Mouse (Mus musculus): ENCODE data around the gene Gm3435.
"Not testable (repeated sequence)": the region's sequence is repeated elsewhere in the genome, so short reads cannot be mapped to it uniquely, and the experiment has no call there.

The Gm3435 gene

GRCm38 (mm10) chr17:15009706-15010413 is at the start of gene Gm3435:
TSS of gene Gm3435 (plus strand) at chr17:15010176.
- CTCF ChIA-PET, POLR2A ChIA-PET: not testable (repeated sequence)

DNA sequence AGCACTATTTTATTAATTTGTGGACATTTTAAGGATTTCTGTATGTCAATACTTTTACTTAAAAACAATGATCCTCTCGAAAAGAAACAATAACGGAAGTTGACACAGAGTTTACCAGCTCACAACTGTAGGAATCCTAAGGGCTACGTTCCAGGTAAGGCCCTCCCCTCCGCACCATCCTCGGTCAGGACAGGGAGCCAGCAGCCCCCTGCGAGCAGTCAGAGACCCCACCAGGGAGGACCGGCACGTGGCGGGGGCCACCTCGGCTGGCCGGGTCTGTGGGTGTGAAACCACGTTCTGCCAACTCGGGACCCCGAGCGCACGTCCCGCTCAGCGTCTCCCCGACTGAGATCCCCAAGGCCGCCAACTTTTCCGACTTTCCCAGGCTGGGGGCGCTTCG is 49.5 kb upstream of the Gm3435 start:
- ChIA-PET CTCF (no interaction called here), POLR2A (interaction anchor here in 2 of 4 experiments (0.9 to 8.0 kb wide), 7 partner anchors 10 to 142 kb away, joined by 3 to 80 read pairs (median 5); partner anchors contain the start of genes 1600012H06Rik (in 2 of the 2) and Wdr27 (in 2 of the 2))

DNA sequence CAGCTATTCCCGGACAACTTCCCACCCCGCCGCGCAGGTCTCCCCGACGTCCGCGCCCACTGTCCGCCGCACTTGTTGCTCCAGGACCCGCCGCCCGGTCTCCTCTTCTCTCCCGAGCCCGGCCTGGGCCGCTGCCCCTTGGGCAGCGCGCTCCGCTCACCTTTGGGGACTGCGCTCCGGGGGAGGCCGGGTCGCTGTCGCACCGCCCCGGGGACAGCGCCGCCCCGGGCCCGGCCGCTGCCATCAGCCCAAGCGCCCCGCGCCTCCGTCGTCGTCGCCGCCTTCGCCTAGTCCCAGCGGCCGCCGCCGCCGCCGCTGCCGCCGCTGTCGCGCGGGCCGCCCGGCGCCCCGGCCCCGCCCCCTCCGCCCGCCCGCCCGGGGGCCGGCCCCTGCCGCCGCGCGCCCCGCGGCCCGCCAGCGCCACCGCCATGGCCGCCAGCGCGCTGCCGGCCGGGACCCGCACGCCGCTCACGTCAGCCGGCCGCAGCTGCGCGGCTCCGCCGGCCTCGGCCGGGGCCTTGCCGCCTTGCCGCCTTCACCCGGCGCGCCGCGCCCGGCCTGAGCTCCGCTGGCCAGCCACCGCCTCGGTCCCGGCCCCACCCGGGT is 48.9 kb upstream of the Gm3435 start, which contains the start of gene Phf10:
TSS of gene Phf10 (minus strand) at position 323 of the 606 bp plus-strand sequence.
- CTCF ChIA-PET, result not testable (repeated sequence)
- POLR2A ChIA-PET, result interaction anchor here in 2 of 4 experiments (0.9 to 8.0 kb wide), 3 partner anchors 11 to 18 kb away, joined by 5 to 80 read pairs (median 10); partner anchors contain the start of genes 1600012H06Rik (in 1 of the 2) and Wdr27 (in 1 of the 2)

DNA sequence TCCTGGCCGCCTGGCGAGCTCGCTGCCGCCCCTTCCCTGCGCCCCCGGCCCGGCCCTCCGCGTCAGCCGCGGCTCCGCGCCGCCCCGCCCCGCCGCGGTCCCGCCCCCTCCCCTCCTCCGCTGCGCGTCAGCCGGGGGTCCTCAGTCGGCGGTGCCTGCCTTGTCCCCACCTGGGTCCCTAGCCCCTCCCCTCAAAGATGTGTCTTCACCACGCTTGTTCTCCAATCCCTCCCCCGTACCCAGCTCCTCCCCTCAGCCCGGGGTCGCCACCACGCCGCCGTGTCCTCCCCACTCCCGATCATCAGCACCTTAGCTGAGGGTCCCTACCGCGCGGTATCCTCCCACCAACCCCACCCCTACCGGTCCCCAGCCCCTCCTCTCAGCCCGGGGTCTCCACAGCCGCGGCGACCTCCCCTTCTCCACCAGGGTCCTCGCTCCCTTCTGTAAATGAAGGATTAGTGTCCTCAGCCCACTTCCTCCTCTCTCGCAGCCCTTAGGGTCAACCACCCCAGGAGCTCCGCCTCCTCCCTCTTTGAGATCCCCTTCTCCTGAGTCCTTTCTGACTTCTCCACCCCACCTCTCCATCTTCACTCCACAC is 48.3 kb upstream of the Gm3435 start:
- CTCF ChIA-PET, POLR2A ChIA-PET: not testable (repeated sequence)

DNA sequence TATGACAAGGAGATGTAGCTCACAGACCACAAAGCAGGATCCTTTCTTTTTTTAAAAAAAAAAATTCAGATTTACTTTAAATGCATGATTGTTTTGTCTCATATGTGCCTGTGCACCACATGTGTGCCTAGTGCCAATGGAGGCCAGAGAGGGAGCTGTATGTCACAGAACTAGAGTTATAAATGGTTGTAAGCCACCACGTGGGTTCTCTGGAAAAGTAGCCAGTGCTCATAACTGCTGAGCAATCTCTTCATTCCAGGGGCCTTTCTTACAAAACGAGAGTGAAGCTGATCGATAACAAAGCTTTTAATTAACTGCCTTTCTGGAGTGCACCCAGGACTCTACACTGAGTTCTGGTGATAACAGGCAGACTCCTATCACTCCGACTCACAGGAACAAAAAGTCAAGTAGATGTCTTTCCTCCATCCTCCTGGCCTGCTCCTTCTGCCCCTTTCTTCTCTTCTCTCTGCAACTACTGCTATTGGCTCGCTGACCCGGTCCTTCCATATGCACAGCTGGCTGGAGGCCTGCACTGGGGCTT is 41.5 kb upstream of the Gm3435 start:
- POLR2A ChIA-PET, CTCF ChIA-PET: not testable (repeated sequence)

DNA sequence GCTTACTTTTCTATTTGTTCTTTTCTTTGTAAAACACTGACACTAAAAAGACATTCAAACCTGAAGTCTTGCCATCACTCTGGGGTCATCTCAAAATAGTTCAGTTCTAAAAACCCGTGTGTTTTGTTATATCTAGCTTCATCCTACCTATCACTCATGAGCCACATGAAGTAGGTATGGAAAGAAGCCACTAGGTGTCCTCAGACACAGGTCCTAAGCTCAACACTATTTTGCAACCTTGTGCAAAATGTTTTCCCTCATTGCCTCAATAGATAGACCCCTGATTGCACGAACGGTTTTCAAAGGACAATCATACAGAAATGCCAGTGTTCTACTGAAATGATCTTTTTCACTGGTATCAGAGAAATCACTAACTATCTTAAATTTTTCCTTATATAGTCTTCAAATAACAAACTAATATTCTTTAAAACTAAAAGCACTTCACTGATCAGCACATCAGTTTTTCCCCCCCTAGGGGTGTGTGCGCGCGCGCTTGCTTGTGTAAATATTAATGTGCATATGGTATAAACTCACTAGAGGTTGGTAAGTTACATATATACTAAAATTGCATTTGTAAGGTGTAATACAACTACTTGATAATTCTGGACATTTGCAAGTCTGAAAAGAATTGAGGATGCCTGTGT is 32.1 kb upstream of the Gm3435 start:
- CTCF ChIA-PET, POLR2A ChIA-PET: not testable (repeated sequence)

DNA sequence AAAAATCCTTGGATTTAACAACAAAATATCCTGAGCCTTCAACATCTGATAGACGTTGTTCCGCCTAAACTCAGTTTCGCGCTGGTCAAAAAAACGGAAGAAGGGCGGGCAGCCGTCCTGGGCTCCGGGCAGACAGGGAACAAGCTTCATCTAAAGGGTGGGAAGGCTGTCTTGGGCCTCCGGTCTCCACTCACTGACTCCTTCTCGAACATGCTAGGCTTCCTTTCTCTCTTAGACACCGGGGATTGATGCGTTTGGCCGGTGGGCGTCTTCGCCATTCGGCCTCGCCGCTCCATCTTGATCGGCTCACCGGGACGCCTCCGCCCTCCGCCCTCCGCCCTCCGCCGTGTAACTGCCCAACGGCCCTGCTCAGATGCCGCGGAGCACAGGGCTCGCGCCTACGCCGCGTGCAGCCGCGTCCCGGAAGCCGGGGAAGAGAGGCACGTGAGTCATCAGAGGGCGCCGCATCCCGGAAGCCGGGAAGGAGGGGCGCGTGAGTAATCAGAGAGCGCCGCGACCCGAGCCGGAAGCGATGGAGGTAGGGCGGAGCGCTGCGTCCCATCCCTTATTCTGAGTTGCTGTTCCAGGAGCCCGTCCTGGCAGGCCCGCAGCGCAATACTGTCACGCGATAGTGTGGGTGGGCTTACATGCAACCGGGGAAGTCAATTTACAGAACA is 31.5 kb upstream of the Gm3435 start, which contains the start of the genes 9030025P20Rik and Gm3417:
TSS of gene 9030025P20Rik (plus strand) at position 107 of the 677 bp plus-strand sequence.
TSS of gene Gm3417 (minus strand) at position 429 of the 677 bp plus-strand sequence.
- POLR2A ChIA-PET, CTCF ChIA-PET: not testable (repeated sequence)

DNA sequence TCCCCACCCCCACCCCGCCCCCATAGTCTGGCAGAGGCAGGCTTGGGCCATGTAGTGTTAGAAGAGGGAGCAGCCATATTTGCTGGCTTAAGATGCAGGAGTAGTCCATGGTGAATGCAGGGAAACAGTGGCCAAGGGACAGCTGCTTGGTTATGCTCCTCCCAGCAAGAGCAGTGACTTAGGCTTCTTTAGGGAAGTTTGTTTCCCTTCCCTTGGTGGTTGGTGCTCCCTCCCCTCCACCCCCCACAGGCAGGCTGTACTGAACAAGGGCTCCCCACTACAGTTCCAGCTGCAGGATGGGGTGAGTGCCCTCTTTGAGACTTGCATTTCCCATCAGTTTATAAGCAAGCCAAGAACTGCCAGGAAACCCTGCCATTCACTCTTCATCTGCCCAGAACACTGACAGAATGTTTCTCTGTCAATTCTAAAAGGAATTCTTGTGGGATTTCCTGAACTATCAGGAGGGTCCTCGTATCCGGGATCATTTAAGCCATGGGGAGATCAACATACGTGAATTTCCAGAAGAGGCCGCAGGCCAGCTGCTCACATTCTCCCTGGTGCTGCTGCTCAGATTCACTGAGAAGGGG is 19.8 kb upstream of the Gm3435 start:
- POLR2A ChIA-PET, CTCF ChIA-PET: not testable (repeated sequence)

DNA sequence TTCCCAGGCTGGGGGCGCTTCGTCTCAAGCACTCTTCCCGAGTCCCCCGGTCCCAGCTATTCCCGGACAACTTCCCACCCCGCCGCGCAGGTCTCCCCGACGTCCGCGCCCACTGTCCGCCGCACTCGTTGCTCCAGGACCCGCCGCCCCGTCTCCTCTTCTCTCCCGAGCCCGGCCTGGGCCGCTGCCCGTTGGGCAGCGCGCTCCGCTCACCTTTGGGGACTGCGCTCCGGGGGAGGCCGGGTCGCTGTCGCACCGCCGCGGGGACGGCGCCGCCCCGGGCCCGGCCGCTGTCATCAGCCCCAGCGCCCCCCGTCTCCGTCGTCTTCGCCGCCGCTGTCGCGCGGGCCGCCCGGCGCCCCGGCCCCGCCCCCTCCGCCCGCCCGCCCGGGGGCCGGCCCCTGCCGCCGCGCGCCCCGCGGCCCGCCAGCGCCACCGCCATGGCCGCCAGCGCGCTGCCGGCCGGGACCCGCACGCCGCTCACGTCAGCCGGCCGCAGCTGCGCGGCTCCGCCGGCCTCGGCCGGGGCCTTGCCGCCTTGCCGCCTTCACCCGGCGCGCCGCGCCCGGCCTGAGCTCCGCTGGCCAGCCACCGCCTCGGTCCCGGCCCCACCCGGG is 17.3 kb upstream of the Gm3435 start:
- POLR2A ChIA-PET, CTCF ChIA-PET: not testable (repeated sequence)

- CTCF ChIA-PET, result not testable (repeated sequence)
Measured at GRCm38 (mm10) chr17:14993139-14993832, 16.7 kb upstream of the Gm3435 start.

DNA sequence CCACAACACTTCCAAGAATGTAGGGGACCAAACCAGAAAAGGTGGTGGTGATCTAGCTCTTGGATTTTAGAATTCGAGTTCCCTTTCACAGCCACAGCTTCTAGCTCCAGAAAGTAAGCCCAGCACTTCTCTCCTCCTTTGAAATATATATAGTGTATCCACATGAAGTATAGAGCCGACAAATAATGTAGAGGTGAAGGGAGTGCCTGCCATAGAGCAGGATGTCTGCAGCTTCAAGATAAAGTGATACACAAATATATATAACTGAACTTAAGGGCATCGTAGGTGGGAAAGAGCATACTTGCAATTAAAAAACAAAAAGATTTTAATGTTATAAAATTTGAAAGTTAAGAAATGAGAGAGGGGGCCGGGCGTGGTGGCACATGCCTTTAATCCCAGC is 15.8 kb upstream of the Gm3435 start:
- CTCF ChIA-PET, POLR2A ChIA-PET: not testable (repeated sequence)

More at GRCm38 (mm10) chr17:14993139-14993832, 16.7 kb upstream of the Gm3435 start:
- POLR2A ChIA-PET, result not testable (repeated sequence)

DNA sequence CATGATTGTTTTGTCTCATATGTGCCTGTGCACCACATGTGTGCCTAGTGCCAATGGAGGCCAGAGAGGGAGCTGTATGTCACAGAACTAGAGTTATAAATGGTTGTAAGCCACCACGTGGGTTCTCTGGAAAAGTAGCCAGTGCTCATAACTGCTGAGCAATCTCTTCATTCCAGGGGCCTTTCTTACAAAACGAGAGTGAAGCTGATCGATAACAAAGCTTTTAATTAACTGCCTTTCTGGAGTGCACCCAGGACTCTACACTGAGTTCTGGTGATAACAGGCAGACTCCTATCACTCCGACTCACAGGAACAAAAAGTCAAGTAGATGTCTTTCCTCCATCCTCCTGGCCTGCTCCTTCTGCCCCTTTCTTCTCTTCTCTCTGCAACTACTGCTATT is 9.9 kb upstream of the Gm3435 start:
- POLR2A ChIA-PET, result not testable (repeated sequence)

DNA sequence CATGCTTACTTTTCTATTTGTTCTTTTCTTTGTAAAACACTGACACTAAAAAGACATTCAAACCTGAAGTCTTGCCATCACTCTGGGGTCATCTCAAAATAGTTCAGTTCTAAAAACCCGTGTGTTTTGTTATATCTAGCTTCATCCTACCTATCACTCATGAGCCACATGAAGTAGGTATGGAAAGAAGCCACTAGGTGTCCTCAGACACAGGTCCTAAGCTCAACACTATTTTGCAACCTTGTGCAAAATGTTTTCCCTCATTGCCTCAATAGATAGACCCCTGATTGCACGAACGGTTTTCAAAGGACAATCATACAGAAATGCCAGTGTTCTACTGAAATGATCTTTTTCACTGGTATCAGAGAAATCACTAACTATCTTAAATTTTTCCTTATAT is 888 bp upstream of the Gm3435 start:
- POLR2A ChIA-PET, CTCF ChIA-PET: not testable (repeated sequence)

More for the DNA sequence above, 9.9 kb upstream of the Gm3435 start:
- CTCF ChIA-PET, result not testable (repeated sequence)

DNA sequence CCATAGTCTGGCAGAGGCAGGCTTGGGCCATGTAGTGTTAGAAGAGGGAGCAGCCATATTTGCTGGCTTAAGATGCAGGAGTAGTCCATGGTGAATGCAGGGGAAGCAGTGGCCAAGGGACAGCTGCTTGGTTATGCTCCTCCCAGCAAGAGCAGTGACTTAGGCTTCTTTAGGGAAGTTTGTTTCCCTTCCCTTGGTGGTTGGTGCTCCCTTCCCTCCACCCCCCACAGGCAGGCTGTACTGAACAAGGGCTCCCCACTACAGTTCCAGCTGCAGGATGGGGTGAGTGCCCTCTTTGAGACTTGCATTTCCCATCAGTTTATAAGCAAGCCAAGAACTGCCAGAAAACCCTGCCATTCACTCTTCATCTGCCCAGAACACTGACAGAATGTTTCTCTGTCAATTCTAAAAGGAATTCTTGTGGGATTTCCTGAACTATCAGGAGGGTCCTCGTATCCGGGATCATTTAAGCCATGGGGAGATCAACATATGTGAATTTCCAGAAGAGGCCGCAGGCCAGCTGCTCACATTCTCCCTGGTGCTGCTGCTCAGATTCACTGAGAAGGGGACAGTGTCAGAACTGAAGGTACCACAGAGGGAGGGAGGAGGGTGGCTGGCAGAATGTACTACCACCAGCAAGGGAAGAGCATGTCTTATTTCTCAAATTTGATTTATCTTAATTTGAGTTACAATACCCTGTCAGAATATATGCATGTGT is 11.7 kb downstream of the Gm3435 start:
- CTCF ChIA-PET, POLR2A ChIA-PET: not testable (repeated sequence)

DNA sequence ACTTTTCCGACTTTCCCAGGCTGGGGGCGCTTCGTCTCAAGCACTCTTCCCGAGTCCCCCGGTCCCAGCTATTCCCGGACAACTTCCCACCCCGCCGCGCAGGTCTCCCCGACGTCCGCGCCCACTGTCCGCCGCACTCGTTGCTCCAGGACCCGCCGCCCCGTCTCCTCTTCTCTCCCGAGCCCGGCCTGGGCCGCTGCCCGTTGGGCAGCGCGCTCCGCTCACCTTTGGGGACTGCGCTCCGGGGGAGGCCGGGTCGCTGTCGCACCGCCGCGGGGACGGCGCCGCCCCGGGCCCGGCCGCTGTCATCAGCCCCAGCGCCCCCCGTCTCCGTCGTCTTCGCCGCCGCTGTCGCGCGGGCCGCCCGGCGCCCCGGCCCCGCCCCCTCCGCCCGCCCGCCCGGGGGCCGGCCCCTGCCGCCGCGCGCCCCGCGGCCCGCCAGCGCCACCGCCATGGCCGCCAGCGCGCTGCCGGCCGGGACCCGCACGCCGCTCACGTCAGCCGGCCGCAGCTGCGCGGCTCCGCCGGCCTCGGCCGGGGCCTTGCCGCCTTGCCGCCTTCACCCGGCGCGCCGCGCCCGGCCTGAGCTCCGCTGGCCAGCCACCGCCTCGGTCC is 14.0 kb downstream of the Gm3435 start:
- POLR2A ChIA-PET, CTCF ChIA-PET: not testable (repeated sequence)

DNA sequence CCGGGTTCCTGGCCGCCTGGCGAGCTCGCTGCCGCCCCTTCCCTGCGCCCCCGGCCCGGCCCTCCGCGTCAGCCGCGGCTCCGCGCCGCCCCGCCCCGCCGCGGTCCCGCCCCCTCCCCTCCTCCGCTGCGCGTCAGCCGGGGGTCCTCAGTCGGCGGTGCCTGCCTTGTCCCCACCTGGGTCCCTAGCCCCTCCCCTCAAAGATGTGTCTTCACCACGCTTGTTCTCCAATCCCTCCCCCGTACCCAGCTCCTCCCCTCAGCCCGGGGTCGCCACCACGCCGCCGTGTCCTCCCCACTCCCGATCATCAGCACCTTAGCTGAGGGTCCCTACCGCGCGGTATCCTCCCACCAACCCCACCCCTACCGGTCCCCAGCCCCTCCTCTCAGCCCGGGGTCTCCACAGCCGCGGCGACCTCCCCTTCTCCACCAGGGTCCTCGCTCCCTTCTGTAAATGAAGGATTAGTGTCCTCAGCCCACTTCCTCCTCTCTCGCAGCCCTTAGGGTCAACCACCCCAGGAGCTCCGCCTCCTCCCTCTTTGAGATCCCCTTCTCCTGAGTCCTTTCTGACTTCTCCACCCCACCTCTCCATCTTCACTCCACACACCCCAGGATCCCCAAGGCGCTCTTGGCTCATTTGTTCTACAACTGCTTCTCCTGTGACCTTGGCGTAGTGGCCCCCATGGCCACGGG is 14.7 kb downstream of the Gm3435 start:
- POLR2A ChIA-PET, CTCF ChIA-PET: not testable (repeated sequence)

- POLR2A ChIA-PET, CTCF ChIA-PET: not testable (repeated sequence)
Measured at GRCm38 (mm10) chr17:15025513-15025912, 15.5 kb downstream of the Gm3435 start.

Data from embryonic stem cell, embryonic (primary cell).